Mouse (Mus musculus) heart, adult 18-20 months (tissue): Measurements from ENCODE around the gene Hbp1. TPM values are rescaled to one million over a fixed set of nuclear protein-coding genes. Genes with fewer than 3 reads are reported as not detected.
A peak's percentile ranks its signal among the peaks of the same experiment; 100 is the strongest.

ENCODE experiments used
- DNase-seq, 2 experiments: peaks; one replicate each; pipeline ENCODE4 v3.0.0; 2021 to 2022; ENCODE audit warnings: mixed read lengths in 1 of 2
- long read RNA-seq, 2 experiments: library from polyadenylated mRNA; stranded (forward); transcript quantifications; one replicate each; pipeline ENCODE4 v2.0.0; 2021
- total RNA-seq, 2 experiments: library from RNA; stranded (reverse); gene quantifications; 2 replicates each; pipeline ENCODE4 v1.2.3; 2021

Gene Hbp1
- total RNA-seq: 10 to 100 TPM; 64.1 to 68.9 TPM
- long read RNA-seq, experiment 1, transcript Hbp1-202 (11 exons, 3,142 nt): major isoform, 38 of 54 reads
- long read RNA-seq, experiment 1, partial matches to known transcripts: 9 of 54 reads
- long read RNA-seq, experiment 1, other reads (novel, unspliced or antisense): 5 of 54 reads
- long read RNA-seq, experiment 2, transcript Hbp1-202 (11 exons, 3,142 nt): major isoform, 22 of 30 reads
- long read RNA-seq, experiment 2, partial matches to known transcripts: 4 of 30 reads
- long read RNA-seq, experiment 2, other reads (novel, unspliced or antisense): 2 of 30 reads

DNA sequence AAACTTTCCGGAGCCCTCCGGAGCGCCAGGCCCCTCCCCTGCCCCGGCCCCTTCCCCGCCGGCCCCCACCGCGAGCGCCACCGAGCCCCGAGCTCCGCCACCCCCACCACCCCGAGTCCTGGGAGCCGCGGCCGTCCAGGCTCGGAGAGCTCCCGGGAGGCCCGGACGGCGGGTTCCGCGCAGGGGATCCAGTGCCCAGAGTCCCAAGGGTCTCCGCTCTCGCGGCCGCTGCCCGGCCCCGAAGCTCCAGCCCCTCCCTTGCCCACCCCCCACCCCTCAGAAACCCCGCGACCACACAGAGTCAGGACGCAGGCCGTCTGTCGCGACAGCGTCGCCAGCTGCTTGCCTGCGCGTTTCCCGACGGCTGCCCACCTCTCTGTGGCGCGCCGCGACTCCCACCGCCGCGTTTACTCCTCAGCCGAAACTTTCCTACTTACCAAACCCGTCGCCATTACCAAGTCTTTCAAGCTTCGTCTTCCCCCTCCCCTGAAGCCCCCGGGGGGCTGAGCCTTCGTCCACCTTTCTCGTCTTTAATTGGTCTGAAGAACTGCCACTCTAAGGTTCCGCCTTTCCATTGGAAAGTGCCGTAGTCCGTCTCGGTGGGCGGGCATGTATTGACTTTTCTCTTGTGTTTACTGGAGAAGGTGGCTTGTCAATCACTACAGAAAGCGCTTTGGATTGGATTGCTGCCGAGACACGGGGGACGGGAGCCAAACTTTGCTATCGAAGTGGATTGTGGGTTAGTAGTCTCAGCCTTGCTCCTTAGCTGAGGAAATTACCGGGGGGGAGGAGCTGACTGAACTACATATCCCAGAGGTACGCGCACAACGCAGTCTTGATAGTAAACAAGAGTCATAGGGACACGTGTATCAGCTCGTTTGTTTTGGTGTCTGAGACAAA is at the start of gene Hbp1:
Hbp1 (minus strand) TSS at position 777 of the 900 bp plus-strand sequence.
- DNase-seq: peak; percentile 100

GRCm38 (mm10) chr12:31998706-31999105 is 48.4 kb upstream of the Hbp1 start:
- DNase-seq: no peak

GRCm38 (mm10) chr12:31997328-31997878 is 47.1 kb upstream of the Hbp1 start:
- no peak for DNase-seq

DNA sequence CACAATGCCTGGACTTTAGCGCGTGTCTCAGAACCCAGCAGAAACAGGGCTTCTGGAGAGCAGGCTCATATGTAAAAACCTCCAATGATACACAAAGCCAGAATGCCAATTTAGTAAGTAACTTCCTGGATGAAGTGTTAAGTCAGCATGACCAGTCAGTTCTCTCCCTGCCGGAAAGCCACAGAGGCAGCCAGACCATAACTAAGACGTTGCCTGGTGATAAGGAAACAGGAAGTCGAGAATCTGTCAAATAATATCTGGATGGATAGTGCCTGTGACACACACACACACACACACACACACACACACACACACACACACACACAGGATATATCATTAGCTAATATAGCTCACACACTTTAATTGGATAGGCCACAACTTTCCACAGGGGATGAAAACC is 46.5 kb upstream of the Hbp1 start:
- DNase-seq: peak in 1 of 2 experiments; percentile 55

DNA sequence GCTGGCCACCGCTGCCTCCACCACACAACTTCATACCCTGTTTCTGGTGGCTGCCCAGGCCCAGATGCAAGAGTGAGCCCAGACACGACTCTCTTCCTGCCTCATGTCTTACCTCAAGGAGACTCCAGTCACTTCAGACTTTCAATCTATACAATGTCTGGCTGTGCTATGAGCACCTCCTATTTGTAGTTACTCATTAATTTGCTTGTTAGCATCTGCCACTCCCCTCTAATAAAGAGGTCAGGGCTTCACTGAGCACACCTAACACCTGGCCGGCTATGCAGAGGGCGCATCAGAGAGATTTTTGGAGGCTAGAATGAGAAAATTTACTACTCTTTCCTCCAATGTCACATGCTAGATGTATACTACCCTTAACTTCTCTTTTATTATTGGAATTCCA is 40.2 kb upstream of the Hbp1 start:
- DNase-seq: no peak

- no peak for DNase-seq
Observed at GRCm38 (mm10) chr12:31989726-31990125, 39.4 kb upstream of the Hbp1 start.

DNA sequence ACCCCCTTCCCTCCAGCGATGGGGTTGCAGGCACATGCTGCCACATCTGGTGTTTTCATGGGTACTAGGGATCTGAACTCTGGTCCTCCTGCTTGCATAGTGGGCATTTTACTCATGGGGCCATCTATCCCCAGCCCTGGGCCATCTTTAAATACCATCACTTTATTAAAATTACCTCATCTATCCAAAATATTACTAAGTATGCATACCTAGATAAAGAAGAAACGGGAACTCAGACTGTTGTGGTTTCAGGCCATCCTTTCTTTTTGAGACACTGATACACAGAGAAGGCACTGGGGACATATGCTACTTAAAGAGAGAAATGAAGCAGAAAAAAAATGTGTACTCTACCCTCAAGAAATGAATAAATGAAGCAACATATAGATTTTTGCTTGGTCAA is 36.1 kb upstream of the Hbp1 start:
- DNase-seq: no peak

DNA sequence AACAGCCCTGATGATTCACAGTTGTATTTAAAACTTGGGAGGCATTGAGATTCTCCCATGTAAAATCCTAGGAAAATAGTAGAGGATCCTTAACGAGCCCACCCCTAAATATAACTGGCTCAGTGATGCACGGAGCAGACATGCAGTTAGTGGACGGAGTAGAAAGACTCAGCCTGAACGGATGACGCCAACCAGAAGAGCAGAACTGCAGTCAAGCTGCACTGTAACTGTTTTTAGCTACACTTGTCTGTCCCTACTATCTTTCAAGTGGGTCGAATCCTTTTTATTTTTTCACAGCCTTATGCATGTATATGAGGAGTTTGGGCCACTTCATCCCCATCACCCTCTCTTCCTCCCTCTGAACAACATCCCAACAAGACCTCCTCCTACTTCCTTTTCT is 35.4 kb upstream of the Hbp1 start:
- DNase-seq: no peak

- peak; percentile 15 to 28 for DNase-seq
Observed at GRCm38 (mm10) chr12:31984664-31985063, 34.3 kb upstream of the Hbp1 start.

DNA sequence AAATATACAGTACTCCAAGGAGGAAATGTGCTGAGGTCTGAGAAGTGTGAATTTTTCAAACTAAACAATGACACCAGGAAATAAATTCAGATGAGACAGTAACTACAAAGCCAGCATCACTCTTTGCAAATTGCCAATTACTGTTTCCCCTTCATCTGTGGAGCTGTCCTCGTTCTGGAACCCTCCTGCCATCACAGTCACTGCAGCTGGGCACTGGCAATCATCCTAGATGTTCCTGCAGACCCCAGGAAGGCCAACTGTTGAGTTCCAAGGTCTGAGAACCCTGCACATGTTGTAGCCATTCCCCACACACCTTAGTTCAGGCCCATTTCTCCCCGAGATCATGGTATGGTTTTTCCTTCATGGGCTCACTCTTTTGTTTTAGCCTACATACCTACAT is 33.9 kb upstream of the Hbp1 start:
- DNase-seq: no peak

DNA sequence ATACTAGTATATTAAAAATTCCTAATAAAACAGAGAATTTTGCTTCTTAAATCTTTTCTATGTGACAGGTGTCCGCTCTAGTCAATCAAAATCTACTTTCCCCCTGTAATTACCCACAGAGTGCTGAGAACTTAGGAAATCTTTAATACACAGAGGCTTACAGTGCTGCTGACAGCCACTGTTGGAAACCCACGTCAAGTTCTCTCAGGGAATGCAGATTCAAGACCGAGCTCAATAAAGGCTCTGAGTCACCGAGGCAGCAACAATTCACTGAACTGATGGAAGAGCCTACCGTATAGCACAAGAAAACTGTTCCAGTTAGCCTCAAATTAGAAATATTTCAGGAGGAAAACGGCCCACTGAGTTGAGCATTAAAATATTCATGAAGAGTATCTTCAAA is 33.4 kb upstream of the Hbp1 start:
- DNase-seq: no peak

GRCm38 (mm10) chr12:31983238-31983637 is 32.9 kb upstream of the Hbp1 start:
- no peak for DNase-seq

- DNase-seq: no peak
Observed at GRCm38 (mm10) chr12:31977613-31978195, 27.4 kb upstream of the Hbp1 start.

- DNase-seq: peak in 1 of 2 experiments; percentile 23
Observed at GRCm38 (mm10) chr12:31976544-31976943, 26.2 kb upstream of the Hbp1 start.

GRCm38 (mm10) chr12:31973473-31974172 is 23.3 kb upstream of the Hbp1 start:
- DNase-seq: peak; percentile 80 to 86

GRCm38 (mm10) chr12:31971547-31971946 is 21.2 kb upstream of the Hbp1 start:
- DNase-seq: no peak

DNA sequence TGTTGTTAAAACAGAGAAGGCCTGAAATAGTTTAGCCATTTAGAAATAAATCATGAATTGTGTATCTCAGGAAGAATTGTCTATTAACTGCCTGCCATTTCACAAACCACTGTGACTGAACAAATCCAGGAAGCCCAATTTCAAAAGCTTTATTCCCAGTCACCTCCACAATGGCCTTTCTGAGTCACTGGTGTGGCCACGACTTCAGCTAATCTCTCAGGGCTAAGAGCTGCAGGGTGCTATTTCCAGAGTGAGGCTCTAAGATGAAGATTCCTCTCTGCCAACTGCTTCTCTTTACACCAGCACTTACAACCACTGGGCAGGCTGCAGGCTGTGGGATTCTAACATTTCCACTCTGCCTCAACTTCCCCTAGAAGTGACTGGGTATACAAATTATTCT is 18.8 kb upstream of the Hbp1 start:
- peak in 1 of 2 experiments; percentile 11 for DNase-seq

- peak; percentile 44 to 81 for DNase-seq
Observed at GRCm38 (mm10) chr12:31967536-31967935, 17.2 kb upstream of the Hbp1 start.

DNA sequence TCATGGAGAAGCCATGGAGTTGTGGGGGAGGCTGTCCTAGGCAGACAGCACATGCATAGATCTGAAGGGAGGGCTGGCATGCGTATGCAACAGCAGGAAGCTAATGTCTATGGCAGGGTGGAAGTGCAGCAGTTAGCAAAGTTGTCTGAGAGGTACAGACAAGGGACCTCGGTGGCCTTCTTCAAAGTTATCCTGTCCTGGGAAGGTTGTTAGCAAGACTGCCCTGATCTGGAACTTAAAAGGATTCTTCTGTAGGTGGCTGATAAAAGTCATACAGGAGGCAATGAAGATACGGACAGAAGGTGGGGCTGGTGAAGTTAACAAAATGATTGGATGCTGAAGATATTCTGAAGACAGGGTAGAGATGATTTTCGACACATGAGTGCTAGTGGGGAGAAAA is 16.1 kb upstream of the Hbp1 start:
- DNase-seq: no peak

GRCm38 (mm10) chr12:31965517-31966212 is 15.3 kb upstream of the Hbp1 start:
- no peak for DNase-seq

- DNase-seq: no peak
Observed at GRCm38 (mm10) chr12:31964074-31964473, 13.7 kb upstream of the Hbp1 start.
